Mouse (Mus musculus): ENCODE data around the gene Opcml. TPM values are rescaled to one million over a fixed set of nuclear protein-coding genes. Genes with fewer than 3 reads are reported as not detected.

Gene Opcml
- polyA plus RNA-seq (2015; fragmentation: Nextera tagmentation; extraction: Ambion mirVana) = 4.1 and 6.1 TPM in 2 replicates

DNA sequence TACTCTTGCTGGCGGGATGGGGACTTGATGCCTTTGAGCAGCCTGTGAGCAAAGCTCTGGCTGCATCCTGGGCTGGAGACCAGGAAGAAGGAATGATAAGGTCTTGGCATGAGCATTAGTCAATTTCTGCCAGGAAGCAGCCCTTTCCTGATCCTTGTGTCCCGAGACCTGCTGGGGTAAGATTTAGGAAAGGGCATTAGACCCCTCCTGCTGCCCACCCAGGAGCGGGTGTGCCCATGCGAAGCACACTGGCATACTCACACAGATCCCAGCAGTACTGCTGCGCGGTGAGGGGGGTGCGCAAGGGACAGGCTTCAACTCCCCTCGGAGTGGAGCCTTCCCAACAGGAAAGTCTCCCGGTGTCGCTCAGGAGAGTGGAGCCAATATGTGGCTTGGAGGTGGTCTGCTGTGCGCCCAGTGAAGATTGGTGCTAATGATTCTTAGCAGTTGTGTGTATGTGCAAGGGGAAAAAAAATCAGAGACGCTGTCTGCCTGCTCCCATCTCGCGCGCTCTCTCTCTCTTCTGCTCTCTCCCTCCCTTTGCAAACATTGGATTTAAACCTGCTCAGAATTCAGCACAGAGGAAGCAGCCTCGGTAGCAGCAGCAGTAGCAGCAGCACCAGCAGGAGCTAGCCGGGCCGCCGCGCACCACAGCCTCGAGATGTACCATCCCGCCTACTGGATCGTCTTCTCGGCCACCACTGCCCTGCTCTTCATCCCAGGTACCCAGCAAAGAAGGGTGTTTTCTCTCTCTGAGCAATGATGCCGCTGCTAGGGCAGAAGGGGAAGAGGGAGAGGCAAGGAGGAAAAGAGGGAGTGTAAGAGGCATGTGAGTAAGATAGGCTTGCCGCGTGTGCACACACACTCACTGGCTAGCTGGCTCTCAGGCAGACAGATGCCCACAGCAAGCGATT, at the start of gene Opcml:
TSS of gene Opcml (plus strand) at position 51 of the 914 bp plus-strand sequence.
- H3K9ac ChIP-seq = no peak within 1 kb of the TSS
- H3K27me3 ChIP-seq (replicated peaks) = peaks cover 30% of the 10 kb centered on the region; the same call in 1 of the 2 replicates
- H3K9me3 ChIP-seq = no peaks in the 10 kb centered on the region
- H3K36me3 ChIP-seq = no peaks in the 10 kb centered on the region
- ATAC-seq (ENCODE audit: insufficient read depth, low FRiP score, low read depth) = 0 out of 2 replicates have a peak, but pooled peaks have one; percentile 27
- H3K4me3 ChIP-seq (replicated peaks) = peak within 1 kb of the TSS; percentile 40
- H3K4me1 ChIP-seq = peaks cover 9% of the 10 kb centered on the region; the same call in 1 of the 2 replicates
- 1% methylated on average over 28 of the region's 28 CpGs for WGBS
- H3K27ac ChIP-seq = no peak within 1 kb of the TSS
- peak within 1 kb of the TSS; percentile 71 for H3K4me2 ChIP-seq

DNA sequence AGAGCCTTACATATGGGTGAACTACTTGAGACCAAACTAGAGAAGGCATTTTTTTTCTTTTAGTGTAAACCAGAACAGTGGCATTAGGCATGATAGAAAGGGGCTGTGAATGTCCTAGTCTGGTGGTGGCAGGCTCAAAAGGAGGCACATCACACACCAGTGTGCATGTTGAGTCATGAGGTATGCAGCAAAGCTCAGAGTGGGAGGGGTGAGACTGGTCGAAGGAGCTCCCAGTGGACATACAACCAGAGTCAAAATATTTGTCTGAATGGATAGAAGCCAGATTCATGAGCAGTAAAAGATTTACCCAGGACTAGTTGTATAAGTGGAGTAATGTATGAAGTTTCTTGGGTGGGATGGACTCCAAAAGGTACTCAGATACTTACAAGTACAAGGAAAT, 31.9 kb upstream of the Opcml start:
- H3K4me3 ChIP-seq (replicated peaks) = no peak overlapping the region

DNA sequence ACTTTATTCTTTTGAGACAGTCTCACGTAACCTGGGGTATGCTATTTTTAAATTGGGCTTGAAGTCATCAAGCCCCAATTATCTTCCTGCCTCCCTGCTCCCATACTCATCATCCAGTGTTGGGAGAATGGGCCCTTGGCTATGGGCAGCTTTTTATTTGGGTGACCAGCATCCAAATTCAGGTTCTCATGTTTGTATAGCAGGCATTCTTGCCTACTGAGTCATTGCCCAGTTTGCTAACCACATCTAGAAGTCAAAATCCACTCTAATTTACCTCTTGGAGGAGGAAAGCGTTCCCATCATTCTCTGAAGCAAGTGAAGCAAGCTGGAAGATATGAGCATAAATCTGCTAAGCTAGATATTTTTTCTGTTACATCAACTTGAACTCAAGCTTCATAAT, 29.4 kb upstream of the Opcml start:
- 84% methylated on average over 2 of the region's 2 CpGs for WGBS
- no peaks in the 10 kb centered on the region for H3K9me3 ChIP-seq
- H3K27me3 ChIP-seq (replicated peaks) = no peaks in the 10 kb centered on the region
- no peak for ATAC-seq (ENCODE audit: insufficient read depth, low FRiP score, low read depth)
- H3K27ac ChIP-seq = no peak overlapping the region
- H3K36me3 ChIP-seq = no peaks in the 10 kb centered on the region
- H3K4me3 ChIP-seq (replicated peaks) = no peak overlapping the region
- no peak overlapping the region for H3K9ac ChIP-seq
- H3K4me2 ChIP-seq = no peak overlapping the region
- H3K4me1 ChIP-seq = no peaks in the 10 kb centered on the region

More for the DNA sequence above, 31.9 kb upstream of the Opcml start:
- no peak overlapping the region for H3K4me2 ChIP-seq
- no peak for ATAC-seq (ENCODE audit: insufficient read depth, low FRiP score, low read depth)
- no peaks in the 10 kb centered on the region for H3K9me3 ChIP-seq
- no peaks in the 10 kb centered on the region for H3K36me3 ChIP-seq
- no peak overlapping the region for H3K27ac ChIP-seq
- H3K4me1 ChIP-seq = no peaks in the 10 kb centered on the region
- 48% methylated on average over 1 of the region's 1 CpGs for WGBS
- no peaks in the 10 kb centered on the region for H3K27me3 ChIP-seq (replicated peaks)
- H3K9ac ChIP-seq = no peak overlapping the region

DNA sequence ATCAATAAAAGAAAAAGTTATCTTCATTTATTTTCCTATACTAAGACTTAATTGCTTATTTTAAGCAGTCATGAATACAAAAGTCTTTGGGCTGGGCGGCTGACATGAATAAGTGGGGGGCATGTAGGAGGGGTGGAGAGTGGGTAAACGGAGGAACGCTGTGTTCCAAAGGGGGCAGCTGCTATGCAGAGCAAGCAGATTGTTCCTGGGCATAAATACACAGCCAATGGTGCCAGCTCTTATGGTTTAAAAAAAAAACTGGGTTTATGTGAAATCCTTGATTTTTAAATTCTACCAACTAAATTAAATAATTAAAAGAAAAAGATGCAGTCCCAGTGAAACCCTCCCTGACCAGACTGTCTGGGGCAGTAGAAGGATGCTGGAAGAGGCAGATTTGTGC, 24.1 kb upstream of the Opcml start:
- 80% methylated on average over 3 of the region's 3 CpGs for WGBS
- no peak for ATAC-seq (ENCODE audit: insufficient read depth, low FRiP score, low read depth)
- Histone ChIP-seq H3K36me3 (no peaks in the 10 kb centered on the region), H3K4me3 (replicated peaks) (no peak overlapping the region), H3K9me3 (no peaks in the 10 kb centered on the region), H3K27ac (no peak overlapping the region), H3K4me1 (no peaks in the 10 kb centered on the region), H3K4me2 (no peak overlapping the region), H3K9ac (no peak overlapping the region), H3K27me3 (replicated peaks) (no peaks in the 10 kb centered on the region)

DNA sequence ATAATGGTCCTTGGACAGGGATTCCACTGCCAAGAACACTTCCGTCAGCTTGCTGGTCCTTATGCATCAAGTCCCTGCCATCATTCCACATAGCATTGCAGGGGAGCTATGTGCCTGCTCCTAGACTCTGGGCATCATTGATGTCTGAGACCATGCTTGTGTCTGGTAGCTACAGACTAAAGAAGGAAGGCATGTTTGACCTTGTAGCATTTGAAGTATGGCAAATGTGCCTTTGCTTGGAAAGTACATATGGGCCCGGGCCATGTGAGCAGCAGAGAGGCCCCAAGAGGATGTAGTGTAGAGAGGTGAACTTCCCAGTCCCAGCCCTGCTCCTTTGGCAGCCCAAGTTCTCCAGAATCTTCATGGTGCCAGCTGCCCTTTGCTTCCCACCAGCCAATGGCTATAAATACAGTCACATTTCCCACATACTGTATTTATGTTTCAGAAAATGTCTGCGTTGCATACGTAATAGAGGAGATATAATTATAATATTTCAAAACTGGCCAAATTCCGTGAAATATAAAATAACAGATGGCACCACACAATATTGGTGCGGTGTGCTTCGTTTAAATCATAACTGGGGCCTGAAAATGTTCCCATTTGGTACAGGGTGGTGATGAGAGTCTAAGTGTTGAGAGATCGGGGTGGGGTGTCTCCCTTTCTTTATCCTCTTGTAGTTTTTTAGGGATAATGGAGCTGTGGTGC, 23.2 kb upstream of the Opcml start:
- no peak overlapping the region for H3K27ac ChIP-seq
- ATAC-seq (ENCODE audit: insufficient read depth, low FRiP score, low read depth) = no peak
- WGBS = 87% methylated on average over 8 of the region's 8 CpGs
- H3K4me1 ChIP-seq = no peaks in the 10 kb centered on the region
- no peaks in the 10 kb centered on the region for H3K27me3 ChIP-seq (replicated peaks)
- H3K9ac ChIP-seq = no peak overlapping the region
- no peak overlapping the region for H3K4me3 ChIP-seq (replicated peaks)
- no peaks in the 10 kb centered on the region for H3K9me3 ChIP-seq
- H3K4me2 ChIP-seq = no peak overlapping the region
- H3K36me3 ChIP-seq = no peaks in the 10 kb centered on the region

DNA sequence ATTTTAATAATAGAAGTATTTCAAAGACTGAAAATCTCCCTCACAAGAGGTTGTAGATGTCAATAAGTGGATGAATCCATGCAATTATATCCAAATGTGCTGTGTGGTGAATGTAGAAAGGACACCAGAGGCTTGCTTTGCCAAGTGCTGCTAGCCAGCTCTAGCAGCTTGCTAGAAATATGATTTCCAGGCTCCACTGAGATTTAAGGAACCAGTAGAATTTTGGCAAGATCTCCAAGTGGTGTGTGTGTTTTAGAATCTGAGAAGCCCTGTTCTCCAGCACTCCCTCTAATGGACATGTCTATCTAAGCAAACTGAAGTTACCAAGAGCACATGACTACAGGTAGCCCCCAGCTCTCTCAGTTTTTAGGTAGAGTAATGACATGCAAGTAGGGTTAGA, 21.8 kb upstream of the Opcml start:
- H3K4me1 ChIP-seq = no peaks in the 10 kb centered on the region
- ATAC-seq (ENCODE audit: insufficient read depth, low FRiP score, low read depth) = no peak
- H3K4me2 ChIP-seq = no peak overlapping the region
- no peak overlapping the region for H3K9ac ChIP-seq
- no peak overlapping the region for H3K4me3 ChIP-seq (replicated peaks)
- no peaks in the 10 kb centered on the region for H3K36me3 ChIP-seq
- no peaks in the 10 kb centered on the region for H3K27me3 ChIP-seq (replicated peaks)
- H3K27ac ChIP-seq = no peak overlapping the region
- no peaks in the 10 kb centered on the region for H3K9me3 ChIP-seq

DNA sequence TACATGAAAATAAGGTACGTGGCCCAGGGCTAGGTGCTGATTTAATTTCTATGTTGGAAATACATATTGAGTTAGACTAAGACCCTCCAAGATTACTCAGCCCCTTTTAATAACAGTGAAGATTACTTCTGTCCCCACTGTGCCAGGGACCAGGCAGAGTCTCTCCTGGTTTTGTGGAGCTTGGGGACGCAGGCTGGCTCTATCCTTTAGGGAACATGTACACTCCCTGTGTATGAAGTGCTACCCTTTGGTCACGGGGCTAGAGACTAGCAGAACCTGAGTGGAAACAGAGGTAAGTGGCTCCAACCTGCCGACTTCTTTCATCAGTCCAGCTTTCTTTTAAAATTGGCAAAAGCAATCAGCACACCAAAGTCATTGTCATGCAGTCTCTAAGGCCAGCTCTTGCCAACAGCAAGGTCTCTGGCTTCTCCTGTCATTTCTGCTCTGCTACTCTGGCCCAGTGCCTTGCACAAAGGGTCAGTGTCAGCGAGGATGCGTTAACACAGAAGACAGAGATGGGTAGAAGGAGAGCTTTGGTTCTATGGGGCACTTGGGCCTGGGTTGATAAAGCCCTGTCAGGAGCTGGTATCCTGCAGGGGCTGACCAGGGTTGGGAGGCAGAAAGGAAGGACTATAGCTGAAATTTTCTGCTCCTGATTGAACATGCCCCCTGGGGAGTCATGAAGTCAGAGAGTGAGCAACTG, 9.1 kb upstream of the Opcml start:
- 72% methylated on average over 6 of the region's 6 CpGs for WGBS
- Histone ChIP-seq H3K4me1 (no peaks in the 10 kb centered on the region), H3K4me3 (replicated peaks) (no peak overlapping the region), H3K9ac (no peak overlapping the region), H3K4me2 (no peak overlapping the region), H3K9me3 (no peaks in the 10 kb centered on the region), H3K36me3 (no peaks in the 10 kb centered on the region), H3K27ac (no peak overlapping the region), H3K27me3 (replicated peaks) (no peaks in the 10 kb centered on the region)
- ATAC-seq (ENCODE audit: insufficient read depth, low FRiP score, low read depth) = no peak

DNA sequence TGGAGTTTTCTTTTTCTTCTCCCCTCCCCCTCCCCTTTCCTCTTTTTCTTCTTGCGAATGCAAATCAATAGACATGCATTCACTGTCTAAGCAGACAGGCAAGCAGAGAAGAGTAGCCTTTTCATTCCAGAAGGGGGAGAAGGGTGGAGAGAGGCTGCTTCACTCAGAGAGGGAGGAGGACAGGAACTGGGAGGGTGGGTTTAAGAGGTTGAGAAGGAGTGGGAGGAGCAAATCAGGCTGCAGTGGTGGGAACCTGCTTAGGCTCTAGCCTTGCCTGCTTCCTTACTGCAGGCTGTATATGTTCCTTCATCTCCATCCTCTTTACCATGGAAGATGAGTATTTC, 8.6 kb upstream of the Opcml start:
- 27% methylated on average over 1 of the region's 1 CpGs for WGBS
- H3K27ac ChIP-seq = no peak overlapping the region
- H3K4me1 ChIP-seq = no peaks in the 10 kb centered on the region
- H3K36me3 ChIP-seq = no peaks in the 10 kb centered on the region
- H3K4me3 ChIP-seq (replicated peaks) = no peak overlapping the region
- H3K4me2 ChIP-seq = no peak overlapping the region
- H3K27me3 ChIP-seq (replicated peaks) = no peaks in the 10 kb centered on the region
- H3K9ac ChIP-seq = no peak overlapping the region
- no peaks in the 10 kb centered on the region for H3K9me3 ChIP-seq
- ATAC-seq (ENCODE audit: insufficient read depth, low FRiP score, low read depth) = no peak

DNA sequence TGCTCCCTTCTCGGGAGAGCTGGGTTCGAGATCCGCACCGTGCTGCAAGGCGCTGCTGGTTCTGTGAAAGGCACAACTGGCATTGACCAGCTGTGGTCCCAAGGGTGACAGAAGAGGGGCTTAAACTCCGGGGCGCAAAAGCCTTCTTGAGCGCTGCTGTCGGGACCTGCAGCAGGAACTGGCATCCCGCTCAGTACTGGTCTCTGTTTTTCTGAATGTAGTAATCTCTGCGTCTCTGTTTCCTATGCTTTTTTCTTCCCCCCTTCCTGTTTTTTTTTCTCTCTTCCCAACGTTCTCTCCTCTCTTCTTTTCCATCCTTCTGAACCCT, 1.0 kb downstream of the Opcml start:
- WGBS = 4% methylated on average over 12 of the region's 12 CpGs
- Histone ChIP-seq H3K9me3 (no peaks in the 10 kb centered on the region), H3K36me3 (no peaks in the 10 kb centered on the region), H3K4me3 (replicated peaks) (peak overlapping the region; percentile 40), H3K4me2 (peak overlapping the region; percentile 71), H3K27ac (no peak overlapping the region), H3K4me1 (peaks cover 9% of the 10 kb centered on the region; the same call in 1 of the 2 replicates), H3K9ac (no peak overlapping the region), H3K27me3 (replicated peaks) (peaks cover 30% of the 10 kb centered on the region; the same call in 1 of the 2 replicates)
- ATAC-seq (ENCODE audit: insufficient read depth, low FRiP score, low read depth) = no peak

DNA sequence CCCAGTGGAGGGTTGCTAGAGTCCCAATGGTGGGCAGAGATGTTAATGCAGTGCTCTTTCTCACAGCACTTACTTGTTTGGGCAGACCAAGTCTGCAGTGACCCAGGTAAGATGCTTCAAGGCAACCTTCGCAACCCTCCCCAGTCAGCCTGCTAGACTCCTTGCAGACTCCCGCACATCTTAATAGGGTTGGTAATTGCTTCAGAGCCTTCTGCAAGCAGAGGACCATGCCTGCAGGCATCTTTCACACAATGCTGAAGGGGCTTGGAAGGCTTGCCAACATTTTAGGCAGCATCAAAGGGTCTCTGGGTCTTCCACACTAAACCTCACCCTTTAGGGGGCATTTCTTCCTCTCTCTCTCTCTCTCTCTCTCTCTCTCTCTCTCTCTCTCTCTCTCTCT, 1.7 kb downstream of the Opcml start:
- Histone ChIP-seq H3K36me3 (no peaks in the 10 kb centered on the region), H3K27ac (no peak overlapping the region), H3K4me1 (peaks cover 9% of the 10 kb centered on the region; the same call in 1 of the 2 replicates), H3K9me3 (no peaks in the 10 kb centered on the region), H3K27me3 (replicated peaks) (peaks cover 30% of the 10 kb centered on the region; the same call in 1 of the 2 replicates), H3K4me2 (no peak overlapping the region), H3K4me3 (replicated peaks) (no peak overlapping the region), H3K9ac (no peak overlapping the region)
- no peak for ATAC-seq (ENCODE audit: insufficient read depth, low FRiP score, low read depth)
- WGBS = 46% methylated on average over 2 of the region's 2 CpGs

DNA sequence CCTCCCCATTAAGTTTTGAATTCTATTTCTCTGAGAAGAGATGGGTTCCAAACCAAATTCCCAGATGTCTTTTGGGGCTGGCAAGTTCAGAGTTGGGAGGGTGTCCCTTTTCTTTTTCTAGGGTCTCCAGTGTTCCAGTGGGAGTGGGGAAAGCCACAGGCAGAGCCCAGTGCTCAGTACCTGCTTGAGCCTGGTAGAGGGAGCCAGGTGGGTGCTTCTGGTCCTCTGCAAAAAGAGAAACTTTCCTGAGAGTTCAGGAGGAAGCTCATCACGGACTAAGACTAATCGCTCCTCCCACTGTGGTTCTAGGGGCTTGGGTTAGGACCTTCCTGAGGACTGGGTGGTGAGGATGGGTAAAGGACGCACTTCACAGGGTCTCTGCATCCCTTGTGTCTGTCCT, 2.4 kb downstream of the Opcml start:
- no peak for ATAC-seq (ENCODE audit: insufficient read depth, low FRiP score, low read depth)
- 67% methylated on average over 3 of the region's 3 CpGs for WGBS

DNA sequence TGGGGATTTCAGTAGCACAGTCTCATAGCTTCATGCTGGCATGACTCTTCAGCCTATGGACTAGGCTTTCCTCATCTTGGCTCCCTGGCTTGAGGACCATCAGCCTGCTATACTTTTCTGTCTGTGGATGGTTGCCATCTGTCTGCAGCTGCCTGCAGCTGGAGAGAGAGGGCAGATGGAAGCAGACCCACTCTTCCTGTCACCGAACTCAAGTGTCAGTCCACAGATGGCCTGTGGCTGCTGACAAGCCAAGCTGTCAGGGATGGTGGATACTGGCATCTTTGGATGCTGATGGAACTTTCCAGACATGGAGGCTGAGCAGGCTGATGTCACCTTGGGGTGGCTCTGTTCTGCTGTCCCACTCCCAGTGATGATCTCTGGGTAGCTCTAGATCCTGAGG, 6.0 kb downstream of the Opcml start:
- no peak for ATAC-seq (ENCODE audit: insufficient read depth, low FRiP score, low read depth)
- Histone ChIP-seq H3K4me2 (no peak overlapping the region), H3K4me3 (replicated peaks) (no peak overlapping the region), H3K36me3 (no peaks in the 10 kb centered on the region), H3K4me1 (peaks cover under 1% of the 10 kb centered on the region; the same call in 1 of the 2 replicates), H3K9ac (no peak overlapping the region), H3K27me3 (replicated peaks) (peaks cover 19% of the 10 kb centered on the region; the same call in 1 of the 2 replicates), H3K27ac (no peak overlapping the region), H3K9me3 (no peaks in the 10 kb centered on the region)
- 58% methylated on average over 1 of the region's 1 CpGs for WGBS

More for the DNA sequence above, 2.4 kb downstream of the Opcml start:
- Histone ChIP-seq H3K9ac (no peak overlapping the region), H3K36me3 (no peaks in the 10 kb centered on the region), H3K27ac (no peak overlapping the region), H3K4me2 (no peak overlapping the region), H3K27me3 (replicated peaks) (peaks cover 30% of the 10 kb centered on the region; the same call in 1 of the 2 replicates), H3K4me3 (replicated peaks) (no peak overlapping the region), H3K9me3 (no peaks in the 10 kb centered on the region), H3K4me1 (peaks cover 9% of the 10 kb centered on the region; the same call in 1 of the 2 replicates)

All from stomach, embryonic 15.5 days (tissue).